ENCODE assay signal across 27 mouse cellular contexts in the genomic region with DNA sequence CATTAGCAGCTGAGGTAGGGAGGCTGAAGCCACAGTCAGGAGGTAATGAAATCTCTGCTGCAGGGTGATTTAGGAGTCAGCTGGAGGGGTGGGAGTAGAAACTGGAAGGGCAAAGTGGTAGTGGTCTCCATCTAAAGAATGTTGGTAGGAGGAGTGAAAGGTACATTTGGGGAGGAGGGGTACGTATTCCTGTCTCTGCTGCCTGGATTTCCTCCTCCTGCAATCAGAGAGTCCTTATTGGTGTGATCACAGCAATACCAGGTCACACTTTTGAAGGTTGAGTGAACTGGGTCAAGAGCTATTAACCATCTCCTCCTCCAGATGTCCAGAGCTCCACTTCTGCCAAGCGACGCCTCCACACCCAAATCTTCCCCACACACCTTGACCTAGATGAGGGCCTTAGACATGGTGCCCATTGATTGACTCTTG. TPM values are rescaled to one million over a fixed set of nuclear protein-coding genes. Genes with fewer than 3 reads are reported as not detected.
"Had no signal": no experiment of that assay in that cellular context is flagged by ENCODE, and none has a peak within 500 bp of the region (broad histone marks: within the 10 kb centered on the region; RNA-seq: fewer than 3 reads in every experiment).

No protein-coding gene starts in this region.

- H3K27ac ChIP-seq: limb, embryonic 12.5 days; limb, embryonic 15.5 days; liver, embryonic 14.5 days; macrophage; midbrain, embryonic 12.5 days; midbrain, embryonic 15.5 days; stomach, embryonic 15.5 days had no signal

- H3K4me2 ChIP-seq: limb, embryonic 12.5 days; limb, embryonic 15.5 days; liver, embryonic 11.5 days; lung, embryonic 14.5 days; midbrain, embryonic 12.5 days; midbrain, embryonic 15.5 days; stomach, embryonic 15.5 days had no signal

- H3K4me3 ChIP-seq: limb, embryonic 12.5 days; limb, embryonic 15.5 days; midbrain, embryonic 12.5 days; midbrain, embryonic 15.5 days; stomach, embryonic 15.5 days had no signal

- ATAC-seq: intestine, postnatal 0 days; liver, postnatal 0 days; lung, postnatal 0 days; midbrain, embryonic 15.5 days had no signal

- H3K4me1 ChIP-seq: limb, embryonic 12.5 days; limb, embryonic 15.5 days; midbrain, embryonic 12.5 days; midbrain, embryonic 15.5 days; stomach, embryonic 15.5 days had no signal

- DNase-seq: kidney, adult 8-10 months; kidney, postnatal 4 days; left cerebral cortex, postnatal 4 days; liver, postnatal 0 days; lung, embryonic 14.5 days; retina, postnatal 1 day; right cerebral cortex, postnatal 25 days; spleen, adult 18-20 months; thymus, adult 2 months; thymus, postnatal 14 days; thymus, postnatal 4 days had no signal

- H3K9ac ChIP-seq: limb, embryonic 12.5 days; limb, embryonic 15.5 days; liver, embryonic 14.5 days; liver, postnatal 0 days; lung, embryonic 14.5 days; midbrain, embryonic 12.5 days; midbrain, embryonic 15.5 days; stomach, embryonic 15.5 days had no signal

- H3K36me3 ChIP-seq: limb, embryonic 12.5 days; limb, embryonic 15.5 days; midbrain, embryonic 12.5 days; midbrain, embryonic 15.5 days; stomach, embryonic 15.5 days had no signal

- H3K27me3 ChIP-seq: limb, embryonic 12.5 days; limb, embryonic 15.5 days; midbrain, embryonic 12.5 days; midbrain, embryonic 15.5 days; stomach, embryonic 15.5 days had no signal

- H3K9me3 ChIP-seq: limb, embryonic 12.5 days; limb, embryonic 15.5 days; midbrain, embryonic 12.5 days; midbrain, embryonic 15.5 days; stomach, embryonic 15.5 days had no signal

RNA-seq across cellular contexts. Expression of a gene that starts 18.4 kb away (rescaled TPM):
- total RNA-seq: layer of hippocampus, adult 18-20 months; layer of hippocampus, postnatal 14 days; left cerebral cortex, adult 8-10 months; left cerebral cortex, postnatal 14 days; left cerebral cortex, postnatal 4 days; megakaryocyte, adult 5-6 weeks; neutrophil, adult 5-6 weeks had no signal
- polyA plus RNA-seq: limb, embryonic 12.5 days; liver, embryonic 11.5 days; liver, embryonic 14.5 days; liver, postnatal 0 days; lung, embryonic 14.5 days; macrophage; midbrain, embryonic 12.5 days; midbrain, embryonic 15.5 days; stomach, embryonic 15.5 days; thymus, adult 2 months had no signal

RNA-seq across cellular contexts. Expression of a gene that starts 31.4 kb away (rescaled TPM):
- total RNA-seq: layer of hippocampus, adult 18-20 months; left cerebral cortex, adult 8-10 months; left cerebral cortex, postnatal 14 days; megakaryocyte, adult 5-6 weeks; neutrophil, adult 5-6 weeks had no signal
- polyA plus RNA-seq: limb, embryonic 12.5 days; limb, embryonic 15.5 days; liver, postnatal 0 days; lung, postnatal 0 days; macrophage; midbrain, embryonic 12.5 days had no signal

RNA-seq across cellular contexts. Expression of a gene that starts 35.2 kb away (rescaled TPM):
- total RNA-seq: megakaryocyte, adult 5-6 weeks had no signal
- polyA plus RNA-seq: macrophage had no signal
